Mouse (Mus musculus): ENCODE measurements around the gene Mtus2.
"Not testable (repeated sequence)": the region's sequence is repeated elsewhere in the genome, so short reads cannot be mapped to it uniquely, and the experiment has no call there.

The Mtus2 gene

GRCm38 (mm10) chr5:147956821-147957564 is at the start of gene Mtus2:
Gene Mtus2, plus strand, starts transcription at chr5:147957320.
- DNase-seq (ENCODE audit: low spot score in 2 of 2), result peak; percentile 69 to 86

- DNase-seq (ENCODE audit: low spot score in 2 of 2), result no peak
These were observed 49.3 kb upstream of the Mtus2 start for GRCm38 (mm10) chr5:147907851-147908250.

- no peak for DNase-seq (ENCODE audit: low spot score in 2 of 2)
These were observed 46.2 kb upstream of the Mtus2 start for GRCm38 (mm10) chr5:147910807-147911509.

GRCm38 (mm10) chr5:147911744-147912143 is 45.4 kb upstream of the Mtus2 start:
- DNase-seq (ENCODE audit: low spot score in 2 of 2), result no peak

GRCm38 (mm10) chr5:147913241-147913842 is 43.8 kb upstream of the Mtus2 start:
- peak in 1 of 2 experiments; percentile 58 for DNase-seq (ENCODE audit: low spot score in 2 of 2)

GRCm38 (mm10) chr5:147915038-147915566 is 42.0 kb upstream of the Mtus2 start:
- no peak for DNase-seq (ENCODE audit: low spot score in 2 of 2)

- DNase-seq (ENCODE audit: low spot score in 2 of 2), result no peak
These were observed 40.9 kb upstream of the Mtus2 start for GRCm38 (mm10) chr5:147916171-147916570.

- no peak for DNase-seq (ENCODE audit: low spot score in 2 of 2)
These were observed 38.9 kb upstream of the Mtus2 start for GRCm38 (mm10) chr5:147918044-147918846.

- peak in 1 of 2 experiments; percentile 39 for DNase-seq (ENCODE audit: low spot score in 2 of 2)
These were observed 32.5 kb upstream of the Mtus2 start for GRCm38 (mm10) chr5:147924621-147925020.

GRCm38 (mm10) chr5:147925935-147926604 is 31.1 kb upstream of the Mtus2 start:
- DNase-seq (ENCODE audit: low spot score in 2 of 2), result peak in 1 of 2 experiments; percentile 34

GRCm38 (mm10) chr5:147928668-147929497 is 28.2 kb upstream of the Mtus2 start:
- DNase-seq (ENCODE audit: low spot score in 2 of 2), result no peak

- DNase-seq (ENCODE audit: low spot score in 2 of 2), result peak in 1 of 2 experiments; percentile 22
These were observed 22.0 kb upstream of the Mtus2 start for GRCm38 (mm10) chr5:147935096-147935495.

- DNase-seq (ENCODE audit: low spot score in 2 of 2), result no peak
These were observed 17.9 kb upstream of the Mtus2 start for GRCm38 (mm10) chr5:147939226-147939625.

- no peak for DNase-seq (ENCODE audit: low spot score in 2 of 2)
These were observed 12.0 kb upstream of the Mtus2 start for GRCm38 (mm10) chr5:147945000-147945666.

GRCm38 (mm10) chr5:147949881-147950280 is 7.2 kb upstream of the Mtus2 start:
- DNase-seq (ENCODE audit: low spot score in 2 of 2), result no peak

- no peak for DNase-seq (ENCODE audit: low spot score in 2 of 2)
These were observed 5.4 kb upstream of the Mtus2 start for GRCm38 (mm10) chr5:147951751-147952150.

GRCm38 (mm10) chr5:147953181-147953580 is 3.9 kb upstream of the Mtus2 start:
- DNase-seq (ENCODE audit: low spot score in 2 of 2), result not testable (repeated sequence)

- no peak for DNase-seq (ENCODE audit: low spot score in 2 of 2)
These were observed 1.4 kb upstream of the Mtus2 start for GRCm38 (mm10) chr5:147955671-147956070.

GRCm38 (mm10) chr5:147956421-147956820 is 699 bp upstream of the Mtus2 start:
- no peak for DNase-seq (ENCODE audit: low spot score in 2 of 2)
